Mouse (Mus musculus) bone marrow macrophage, adult 2 months (primary cell): ENCODE measurements around the gene Olfr749.

Experiments used
- CTCF ChIP-seq: IDR thresholded peaks from 2 replicates; pipeline ENCODE4 v1.5.1; 2012; ENCODE audit warnings: low read depth, mild to moderate bottlenecking, low read length, moderate library complexity
- POLR2A ChIP-seq: IDR thresholded peaks from 2 replicates; pipeline ENCODE4 v1.6.1; 2012; ENCODE audit warnings: mild to moderate bottlenecking, low read depth, low read length, borderline replicate concordance

DNA sequence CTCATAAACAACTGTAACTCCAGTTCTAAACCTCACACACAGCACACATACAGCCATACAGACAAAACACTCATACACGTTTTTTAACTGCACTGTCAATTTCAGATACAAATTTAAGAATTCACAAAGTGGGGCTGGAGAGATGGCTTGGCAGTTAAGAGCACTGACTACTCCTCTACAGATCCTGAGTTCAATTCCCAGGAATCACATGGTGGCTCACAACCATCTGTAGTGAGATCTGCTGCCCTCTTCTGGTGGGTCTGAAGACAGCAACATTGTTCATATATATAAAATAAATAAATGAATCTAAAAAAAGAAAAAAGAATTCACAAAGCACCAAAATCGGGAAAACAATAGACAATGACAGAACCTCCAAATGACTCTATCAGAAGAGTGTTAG is 26.4 kb upstream of the Olfr749 start:
- TF ChIP-seq CTCF: no peak
- TF ChIP-seq POLR2A: no peak
